Mouse (Mus musculus) mouse trophoblast stem cell (cell line): ENCODE data around the gene Sgcd.
"Not testable (repeated sequence)": the region's sequence is repeated elsewhere in the genome, so short reads cannot be mapped to it uniquely, and the experiment has no call there.

Experiments
- in situ Hi-C, 2 experiments: fragments of 300-500 bp; cut with MseI, MboI; formaldehyde crosslinking; loops; 2 replicates in 1 of 2; 3 replicates in 1 of 2; pipeline ENCODE4 v1.15.1; 2025

Gene Sgcd

DNA sequence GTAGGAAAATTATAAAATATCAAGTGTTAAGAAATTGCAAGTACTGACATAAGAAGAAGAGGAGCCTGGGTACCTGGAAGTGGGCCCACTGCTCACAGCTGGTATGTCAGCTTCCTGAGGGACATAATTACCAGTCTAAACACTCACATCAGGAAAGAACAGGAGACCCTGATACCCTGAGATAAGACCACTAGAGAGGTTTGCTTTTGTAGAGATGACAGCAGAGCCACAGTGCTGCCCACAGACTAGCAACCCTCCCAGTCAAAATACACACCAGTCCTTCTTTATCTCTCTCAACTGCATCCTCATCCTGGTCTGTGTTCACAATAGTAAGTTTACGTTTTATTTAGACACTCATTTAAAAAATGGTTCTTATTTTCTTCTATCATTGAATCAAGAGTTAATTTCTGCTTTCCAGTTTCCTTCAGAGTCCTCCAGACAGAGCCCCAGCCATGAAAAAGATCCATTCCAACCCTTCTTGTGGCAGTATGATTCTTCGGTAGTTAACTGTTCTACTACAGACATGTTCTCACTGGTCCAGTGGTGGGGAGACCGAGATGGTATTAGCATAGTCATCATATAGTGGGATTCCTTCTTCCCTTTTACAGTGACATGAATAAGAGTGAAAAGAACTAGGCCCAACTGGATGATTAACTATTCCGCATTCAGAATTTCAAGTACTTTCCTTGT is 211.4 kb downstream of the Sgcd start:
- in situ Hi-C loops = no loop called here

DNA sequence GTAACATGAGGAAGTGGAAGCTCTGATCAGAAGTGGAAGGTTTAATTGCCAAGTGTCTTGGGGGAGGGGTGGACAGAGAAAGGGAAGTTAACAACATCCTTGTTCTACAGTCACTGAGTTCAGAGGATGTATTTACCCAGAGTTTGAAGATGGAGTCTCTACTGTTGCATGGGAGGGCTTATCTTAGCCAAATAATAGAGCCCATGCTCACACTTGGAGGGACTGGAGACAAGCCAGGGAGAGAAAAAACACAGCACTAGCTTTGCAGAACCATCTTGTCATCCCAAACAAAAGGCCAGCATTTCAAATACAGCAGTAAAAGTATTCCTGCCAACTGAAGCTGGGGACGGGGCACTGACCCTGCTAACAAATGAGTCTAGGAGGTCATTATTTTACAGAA is 212.8 kb downstream of the Sgcd start:
- in situ Hi-C loops = no loop called here

DNA sequence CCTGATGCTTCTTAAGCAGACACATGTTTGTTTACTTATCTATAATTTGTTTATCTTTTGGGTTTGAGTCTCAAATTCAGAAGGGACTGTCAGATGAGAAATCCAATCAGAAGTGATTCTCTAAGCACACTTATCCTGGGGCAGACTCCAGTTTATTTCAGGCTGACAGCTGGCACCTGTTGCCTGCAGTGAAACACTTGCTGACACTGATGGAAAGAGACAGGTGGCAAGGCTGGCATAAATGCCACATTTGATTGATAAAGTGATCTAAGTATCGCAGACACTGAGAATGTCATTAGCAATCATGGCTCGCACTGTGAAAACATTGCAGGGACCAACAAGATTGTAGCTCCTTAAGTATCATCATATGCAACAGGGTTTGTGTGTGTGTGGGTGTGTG is 222.9 kb downstream of the Sgcd start:
- in situ Hi-C loops = no loop called here

DNA sequence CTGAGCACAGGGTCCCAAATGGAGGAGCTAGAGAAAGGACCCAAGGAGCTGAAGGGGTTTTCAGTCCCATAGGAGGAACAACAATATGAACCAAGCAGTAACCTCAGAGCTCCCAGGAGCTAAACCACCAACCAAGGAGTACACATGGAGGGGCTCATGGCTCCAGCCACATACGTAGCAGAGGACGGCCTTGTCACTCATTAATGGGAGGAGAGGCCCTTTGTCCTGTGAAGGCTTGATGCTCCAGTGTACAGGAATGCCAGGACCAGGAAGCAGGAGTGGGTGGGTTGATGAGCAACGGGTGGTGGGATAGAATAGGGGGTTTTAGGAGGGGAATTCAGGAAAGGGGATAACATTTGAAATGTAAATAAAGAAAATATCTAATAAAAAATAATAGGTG is 225.2 kb downstream of the Sgcd start:
- in situ Hi-C loops = not testable (repeated sequence)

DNA sequence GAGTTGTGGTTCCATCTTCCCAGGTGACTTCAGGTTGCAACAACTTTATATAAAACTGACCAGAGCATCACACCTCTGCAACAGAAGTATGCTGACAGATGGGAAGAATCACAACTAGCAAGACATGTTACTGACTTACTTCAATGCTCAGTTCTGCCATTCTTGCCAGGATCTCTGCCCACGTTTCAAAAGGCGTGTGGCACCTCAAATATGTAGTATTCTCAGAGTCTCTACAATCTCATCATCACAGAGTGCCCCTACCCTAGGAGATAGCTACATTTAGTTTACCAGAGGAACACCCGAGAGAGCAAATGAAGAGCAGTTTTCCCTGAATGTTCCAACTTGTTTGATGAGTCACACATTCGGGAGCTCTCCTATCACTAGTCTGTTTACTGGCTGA is 229.8 kb downstream of the Sgcd start:
- in situ Hi-C loops = no loop called here

DNA sequence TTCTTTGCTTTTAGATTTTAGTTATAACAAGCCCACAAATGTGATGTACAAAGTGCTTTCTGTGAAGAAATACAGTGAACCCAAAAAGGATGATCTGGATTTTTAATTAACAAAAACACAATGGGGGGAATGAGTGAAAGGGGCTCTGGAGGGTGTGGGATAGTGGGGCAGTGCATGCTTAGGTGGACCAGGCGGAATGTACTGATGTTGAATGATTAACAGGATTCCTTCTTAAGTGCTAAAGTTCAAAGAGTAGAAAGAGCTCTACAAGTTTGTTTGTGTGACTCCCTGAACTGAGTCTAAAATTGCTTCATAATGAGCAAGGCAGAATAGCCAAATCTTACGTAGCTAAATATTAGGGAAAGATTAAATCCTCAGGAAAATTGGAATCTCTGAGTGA is 246.0 kb downstream of the Sgcd start:
- in situ Hi-C loops = no loop called here

DNA sequence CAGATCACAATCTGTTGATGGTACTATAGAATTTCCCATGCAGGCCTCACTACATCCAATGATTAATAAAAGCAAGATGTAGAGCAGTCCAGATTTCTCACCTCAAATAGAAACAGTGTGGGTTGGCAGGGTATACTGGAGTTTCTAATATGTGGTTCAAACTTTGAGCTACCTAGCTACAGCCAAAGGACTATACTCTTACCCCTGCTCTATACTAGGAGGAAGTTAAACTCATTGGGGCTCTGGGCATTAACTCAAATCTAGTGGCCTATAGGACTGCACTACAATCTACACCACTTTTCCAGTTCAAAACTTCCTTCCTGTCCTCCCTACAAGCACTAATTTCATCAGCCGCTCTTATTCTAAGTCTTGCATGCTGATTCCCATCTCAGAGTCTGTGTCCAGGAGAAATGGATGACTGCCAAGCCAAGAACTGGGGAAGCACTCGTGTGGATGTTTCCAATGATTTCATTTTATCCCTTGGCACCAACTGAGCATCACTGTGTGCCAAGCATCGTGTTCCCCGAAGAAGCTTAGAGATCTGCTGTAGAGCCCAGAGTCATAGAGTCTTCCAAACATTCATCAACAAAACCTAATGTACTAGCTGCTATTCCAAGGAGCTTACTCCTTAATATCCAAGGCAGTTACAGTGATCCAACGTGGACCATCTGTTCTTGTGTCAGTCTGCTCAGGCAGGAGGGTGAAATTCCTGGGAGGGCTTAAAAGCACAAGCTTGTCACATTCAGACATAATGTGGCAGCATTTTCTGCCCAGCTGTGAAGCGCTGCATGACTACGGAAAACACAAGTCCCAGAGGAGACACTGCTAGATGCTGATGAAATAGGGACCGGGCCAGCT is 283.6 kb downstream of the Sgcd start:
- in situ Hi-C loops = no loop called here

DNA sequence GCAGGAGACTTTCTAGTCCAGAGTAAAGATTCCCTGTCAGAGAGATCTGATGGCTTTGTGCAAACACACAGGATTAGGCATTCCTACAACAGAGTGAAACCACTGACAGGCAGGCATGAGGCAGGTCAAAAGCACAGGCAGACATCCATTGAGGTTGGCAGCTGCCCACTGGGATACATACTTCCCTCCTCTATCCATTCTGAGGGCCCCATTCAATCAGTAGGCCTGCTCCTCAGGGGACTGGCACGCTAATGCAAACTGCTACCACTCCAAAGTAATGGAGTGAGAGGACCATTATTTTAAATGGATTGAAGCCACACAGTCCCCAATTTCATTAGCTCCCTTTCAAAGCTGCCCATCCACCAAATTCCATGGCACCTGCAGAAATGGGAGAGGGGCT is 293.2 kb downstream of the Sgcd start:
- in situ Hi-C loops = no loop called here

DNA sequence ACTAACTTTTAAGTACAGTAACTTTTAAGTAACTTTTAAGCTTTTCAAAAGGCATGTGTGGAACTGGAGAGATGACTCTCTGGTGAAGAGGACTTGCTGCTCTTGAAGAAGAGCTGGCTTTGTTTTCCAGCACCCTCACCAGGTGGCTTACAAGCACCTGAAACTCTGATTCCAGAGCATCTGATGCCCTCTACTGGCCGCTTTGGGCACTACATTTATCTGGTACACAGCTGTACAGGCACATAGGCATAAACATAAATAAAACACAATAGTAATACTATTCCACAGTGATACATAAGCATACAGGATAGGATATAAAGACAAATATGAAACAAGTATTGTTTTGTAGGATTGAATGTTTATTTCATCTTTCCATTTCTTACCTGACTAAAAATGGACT is 330.6 kb downstream of the Sgcd start:
- in situ Hi-C loops = no loop called here

DNA sequence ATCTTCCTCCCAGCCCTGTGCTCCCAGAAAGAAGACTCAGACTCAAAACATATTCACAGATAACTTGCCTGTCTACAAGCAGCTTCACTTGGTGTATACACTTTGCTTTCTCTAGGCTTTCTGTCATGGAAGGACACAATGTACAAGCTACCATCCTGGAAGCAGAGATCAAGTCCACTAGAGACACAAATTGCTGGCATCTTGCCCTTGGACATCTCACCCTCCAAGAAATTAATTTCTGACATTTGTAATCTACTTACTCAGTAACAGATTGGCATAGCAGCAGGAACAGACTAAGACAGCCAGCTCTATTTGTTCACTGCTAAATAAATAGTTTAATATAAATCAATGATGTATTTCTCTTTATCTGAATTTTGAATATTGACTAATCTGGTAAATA is 342.9 kb downstream of the Sgcd start:
- in situ Hi-C loops = no loop called here

DNA sequence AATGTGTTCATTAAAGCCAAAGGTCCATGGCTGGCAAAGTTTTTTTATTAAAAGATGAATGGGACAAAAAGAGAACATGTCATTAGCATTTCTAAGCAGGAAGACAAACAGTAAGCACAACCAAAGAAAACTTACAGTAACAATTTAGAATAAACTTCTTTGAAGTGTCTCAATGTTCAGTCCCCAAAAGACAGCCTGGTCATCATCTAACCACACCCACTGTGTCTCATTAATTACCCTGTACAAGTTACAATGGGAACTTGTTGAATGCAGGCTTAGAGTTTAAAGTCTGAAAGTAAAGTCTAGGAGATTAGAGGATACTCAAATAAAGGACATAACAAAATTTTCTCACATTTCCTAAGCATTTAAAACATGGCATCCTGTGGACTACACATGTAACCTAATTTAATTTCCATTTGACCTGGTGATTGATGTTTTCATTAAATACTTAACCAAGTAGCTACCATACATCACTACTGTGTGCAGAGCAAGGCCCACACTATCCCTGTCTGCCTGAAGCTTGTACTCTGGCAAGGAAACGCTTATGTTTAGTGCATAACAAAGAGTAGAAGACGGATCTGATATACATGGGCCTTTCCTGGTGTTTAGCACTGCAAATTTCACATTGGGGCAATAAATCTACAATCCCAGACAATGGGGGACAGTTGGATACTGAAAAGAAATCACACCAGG is 347.1 kb downstream of the Sgcd start:
- in situ Hi-C loops = no loop called here

DNA sequence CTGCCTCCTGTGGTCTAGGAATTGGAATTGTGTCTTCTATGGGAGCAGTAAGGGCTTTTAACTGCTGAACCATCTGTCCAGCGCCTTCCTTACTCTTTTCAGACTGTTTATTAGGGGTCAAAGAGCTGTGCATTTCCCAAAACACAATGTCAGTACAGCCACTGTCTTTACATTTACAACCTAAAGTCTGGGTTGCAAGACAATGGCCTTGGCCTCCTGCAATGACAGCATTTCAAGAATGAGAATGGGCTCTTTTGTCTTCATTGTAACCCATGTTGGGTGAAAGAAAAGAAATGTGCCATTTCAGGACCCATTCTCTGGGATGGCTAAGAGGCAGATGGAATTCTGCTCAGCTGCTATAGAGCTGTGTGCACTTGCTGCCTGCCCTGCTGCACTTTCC is 348.2 kb downstream of the Sgcd start:
- in situ Hi-C loops = no loop called here

DNA sequence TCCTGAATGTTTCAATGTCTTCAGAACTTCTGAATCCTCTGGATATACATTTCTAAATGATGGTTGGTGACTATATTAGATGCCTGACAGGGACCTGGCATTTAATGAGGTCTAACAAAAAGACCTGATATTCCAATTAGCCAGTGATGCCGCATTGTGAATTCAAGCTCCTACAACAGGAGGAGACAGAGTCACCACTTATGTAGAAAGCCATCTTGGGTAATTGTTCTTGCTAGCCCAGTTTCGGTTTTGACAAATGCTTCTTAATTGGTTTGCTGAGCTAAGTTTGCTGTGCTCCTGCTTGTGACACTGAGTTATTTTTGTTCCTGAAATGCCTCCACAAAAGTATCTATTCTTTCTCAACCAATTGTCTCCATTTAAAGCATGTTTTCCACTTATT is 358.6 kb downstream of the Sgcd start:
- in situ Hi-C loops = no loop called here

DNA sequence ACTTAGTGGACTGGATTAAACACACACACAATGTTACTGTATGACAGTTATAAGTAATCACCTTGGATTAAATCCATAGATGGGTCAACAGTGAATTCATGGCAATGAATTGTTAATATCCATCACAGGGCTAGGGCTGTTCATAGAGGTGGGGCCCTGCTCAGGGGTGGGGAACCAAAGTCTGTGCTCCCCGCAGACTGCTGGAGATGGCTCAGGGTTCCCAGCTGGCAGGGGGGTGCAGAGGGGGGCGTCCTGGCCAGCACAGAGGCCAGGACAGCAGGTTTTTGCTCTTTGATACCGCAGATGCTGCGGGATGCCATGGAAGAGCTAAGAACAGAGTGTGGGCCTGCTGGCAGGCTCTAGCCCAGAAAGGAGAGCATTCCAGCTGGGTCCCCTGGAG is 378.9 kb downstream of the Sgcd start:
- in situ Hi-C loops = no loop called here

DNA sequence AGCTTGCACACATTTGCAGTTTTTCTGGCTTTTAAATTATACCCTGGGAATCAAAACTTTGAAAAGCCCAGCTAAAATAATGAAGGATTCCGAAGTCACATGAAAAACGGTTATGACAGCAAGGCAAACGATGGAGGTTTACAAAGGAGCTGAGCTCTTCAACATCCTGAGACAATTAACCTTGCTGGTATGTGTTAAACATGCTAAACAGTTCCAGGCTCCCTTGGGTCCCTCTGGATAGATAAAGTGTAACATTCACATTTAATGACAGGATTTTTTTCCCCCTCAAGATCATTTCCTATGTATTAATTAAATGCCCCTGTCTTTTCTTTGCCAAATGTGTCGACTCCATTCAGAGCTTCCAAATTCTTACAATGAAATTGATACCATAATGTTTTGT is 414.1 kb downstream of the Sgcd start:
- in situ Hi-C loops = no loop called here

DNA sequence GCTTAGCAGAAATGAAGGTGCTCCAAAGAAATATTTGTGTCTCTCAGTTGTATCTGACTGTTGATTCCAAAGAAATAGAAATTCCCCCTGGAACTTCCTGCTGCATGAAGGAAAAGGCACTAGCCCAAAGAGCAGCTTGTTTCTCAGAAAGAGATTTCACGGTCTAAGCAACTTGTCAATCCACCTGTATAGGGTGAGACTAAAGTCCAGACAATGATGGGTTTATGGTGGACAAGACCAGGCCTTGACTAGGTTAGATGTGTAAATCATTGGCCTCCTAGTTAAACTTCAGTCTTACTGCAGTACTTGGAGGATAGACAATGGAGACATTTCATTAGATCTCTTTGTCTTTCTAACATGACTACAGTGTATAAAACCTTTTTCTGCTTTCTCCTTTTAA is 420.3 kb downstream of the Sgcd start:
- in situ Hi-C loops = no loop called here

DNA sequence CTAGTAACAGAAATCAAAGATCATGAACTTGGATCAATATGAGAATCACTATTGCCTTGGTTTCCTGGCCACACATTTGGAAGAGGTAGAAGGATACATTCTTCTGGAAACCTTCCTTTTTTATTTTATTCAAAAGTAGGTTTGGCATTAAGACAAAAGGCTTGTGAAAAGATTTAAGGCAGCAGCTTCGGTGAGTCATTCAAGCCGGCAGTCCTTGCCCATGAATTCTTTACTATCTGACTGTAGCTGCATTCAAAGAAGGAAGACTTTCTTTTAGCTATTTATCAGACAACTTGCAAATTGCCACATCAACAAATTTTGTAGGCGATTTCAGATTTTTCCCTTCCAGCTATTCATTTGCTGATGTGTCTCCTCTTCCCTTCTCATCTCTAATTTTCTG is 422.6 kb downstream of the Sgcd start:
- in situ Hi-C loops = no loop called here

DNA sequence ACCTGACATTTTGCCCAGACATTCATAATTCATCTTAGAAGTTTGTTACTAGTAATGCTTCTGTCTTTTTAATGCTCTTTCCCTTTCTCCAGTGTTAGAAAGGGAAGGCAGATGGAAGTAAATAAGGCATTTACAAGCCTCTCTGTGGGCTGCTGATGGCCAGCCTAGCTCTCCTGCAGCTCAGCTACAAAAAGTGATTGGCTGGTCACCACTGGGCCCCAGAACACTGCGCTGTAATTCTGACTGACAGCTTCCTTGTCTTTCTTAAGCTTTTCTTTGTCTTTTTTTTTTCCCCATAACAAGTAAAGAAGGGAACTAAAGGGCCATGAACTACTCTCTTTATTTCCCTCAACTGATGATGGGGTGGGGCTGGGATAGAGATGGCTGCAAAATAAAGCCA is 463.9 kb downstream of the Sgcd start:
- in situ Hi-C loops = no loop called here

DNA sequence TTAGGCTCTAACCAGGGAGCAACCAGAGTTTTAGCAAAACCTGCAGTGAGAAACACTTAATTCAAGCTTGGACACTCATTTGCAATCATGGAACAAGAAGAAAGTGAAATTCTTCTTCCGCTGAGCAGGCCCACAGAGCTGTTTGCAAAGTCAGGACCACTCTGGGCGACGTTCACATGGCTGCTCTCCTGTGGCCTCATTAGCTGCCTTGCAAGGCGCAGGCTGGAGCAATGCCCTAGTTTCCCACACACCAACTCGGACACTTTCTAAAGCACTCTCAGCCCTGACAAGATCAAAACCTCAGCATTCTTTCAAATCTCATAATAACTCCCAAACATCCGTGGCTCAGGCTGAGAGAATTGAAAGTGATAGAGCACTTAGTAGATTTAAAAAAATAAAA is 480.7 kb downstream of the Sgcd start:
- in situ Hi-C loops = no loop called here

DNA sequence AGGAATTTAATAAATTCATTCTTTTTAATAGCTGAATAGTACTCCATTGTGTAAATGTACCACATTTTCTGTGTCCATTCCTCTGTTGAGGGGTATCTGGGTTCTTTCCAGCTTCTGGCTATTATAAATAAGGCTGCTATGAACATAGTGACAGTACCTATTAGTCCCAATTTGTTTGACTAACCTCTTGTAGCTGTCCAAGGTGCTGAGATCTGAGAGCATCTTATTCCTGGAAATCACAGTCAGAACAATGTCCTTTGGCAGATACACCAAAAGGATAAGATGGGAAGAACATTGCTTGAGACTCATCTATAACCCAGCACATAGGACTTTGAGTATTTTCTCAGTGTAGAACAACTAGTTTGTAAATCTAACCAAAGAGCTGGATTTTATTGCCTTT is 485.5 kb downstream of the Sgcd start:
- in situ Hi-C loops = not testable (repeated sequence)

DNA sequence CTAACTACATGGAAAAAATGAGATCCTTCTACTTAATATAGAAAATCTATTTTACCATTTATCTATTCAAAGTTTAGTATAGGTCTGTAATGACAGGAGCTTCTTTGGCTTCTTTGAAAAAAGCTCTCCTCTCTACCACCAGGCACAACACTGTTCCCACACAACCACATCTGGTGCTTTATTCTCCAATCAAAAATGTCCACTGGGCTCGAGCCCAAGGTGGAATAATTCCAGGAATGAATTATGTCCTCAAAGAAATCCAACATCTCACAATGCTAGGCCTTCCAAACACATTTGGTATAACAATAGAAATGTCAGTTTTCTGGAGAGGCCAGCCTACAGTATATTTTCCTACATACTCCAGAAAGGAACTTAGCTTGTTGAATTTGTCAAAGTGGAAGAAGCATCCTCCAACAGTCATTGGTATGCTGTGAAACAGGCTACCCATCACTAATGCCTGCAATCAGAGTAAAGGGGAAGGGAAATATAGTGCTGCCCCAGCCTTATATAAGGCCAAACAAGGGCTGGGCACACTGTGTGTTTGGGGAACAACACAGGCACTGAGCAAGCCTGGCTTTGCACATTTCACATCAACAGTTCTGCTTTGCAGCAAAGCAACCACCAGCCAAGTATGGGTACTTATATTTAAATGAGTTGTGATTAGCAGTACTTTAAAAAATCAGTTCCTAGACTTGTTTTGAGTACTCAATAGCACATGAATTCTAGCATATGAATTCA is 515.1 kb downstream of the Sgcd start:
- in situ Hi-C loops = no loop called here

DNA sequence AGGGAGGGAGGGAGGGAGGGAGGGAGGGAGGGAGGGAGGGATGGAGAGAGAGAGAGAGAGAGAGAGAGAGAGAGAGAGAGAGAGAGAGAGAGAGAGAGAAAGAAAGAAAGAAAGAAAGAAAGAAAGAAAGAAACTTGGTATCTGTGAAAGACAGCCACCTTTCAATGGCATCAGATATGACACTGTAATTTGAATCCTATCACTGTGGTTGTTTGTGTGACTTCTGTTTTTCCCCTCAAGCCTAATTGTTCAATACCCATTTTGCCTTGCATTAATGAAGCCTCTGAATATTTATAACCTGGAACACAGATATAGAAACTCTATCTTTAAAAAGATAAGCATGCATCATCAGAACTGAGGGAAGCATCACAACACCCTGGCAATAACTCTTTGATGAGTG is 528.1 kb downstream of the Sgcd start:
- in situ Hi-C loops = not testable (repeated sequence)
